Mouse (Mus musculus) cerebellum, adult 2 months (tissue): ENCODE measurements around the gene Acsf2. TPM values are rescaled to one million over a fixed set of nuclear protein-coding genes. Genes with fewer than 3 reads are reported as not detected.

Experiments used
- DNase-seq, 2 experiments: peaks; one replicate each; pipeline ENCODE4 v3.0.0; 2021
- H3K27ac ChIP-seq: fragments of 200-500 bp; 2 replicates; pipeline ENCODE4 v1.5.1; 2012; ENCODE audit warnings: low read length, control low read depth, inconsistent platforms; ENCODE audit not compliant: insufficient read depth
- H3K27me3 ChIP-seq: fragments of 200-500 bp; 2 replicates; pipeline ENCODE4 v1.6.1; 2012; ENCODE audit warnings: inconsistent platforms, mild to moderate bottlenecking, low read length, moderate library complexity; ENCODE audit not compliant: control insufficient read depth, insufficient read depth
- H3K4me1 ChIP-seq: fragments of 200-500 bp; 2 replicates; pipeline ENCODE4 v1.6.1; 2011; ENCODE audit warnings: low read length; ENCODE audit not compliant: control insufficient read depth, insufficient read depth
- H3K4me3 ChIP-seq: fragments of 200-500 bp; replicated peaks from 2 replicates; pipeline ENCODE3; 2011; ENCODE audit warnings: mild to moderate bottlenecking, low read depth, low read length, control low read depth; ENCODE audit not compliant: insufficient read depth
- CTCF ChIP-seq: fragments of 200-500 bp; IDR thresholded peaks from 2 replicates; pipeline ENCODE4 v1.5.1; 2011; ENCODE audit warnings: low read depth, mild to moderate bottlenecking, control low read depth, low read length, moderate library complexity, borderline replicate concordance; ENCODE audit not compliant: insufficient read depth
- POLR2A ChIP-seq: fragments of 200-500 bp; IDR thresholded peaks from 2 replicates; pipeline ENCODE4 v1.6.1; 2011; ENCODE audit warnings: low read length, control low read depth, borderline replicate concordance; ENCODE audit not compliant: insufficient read depth
- WGBS: fragments of 180-500 bp; shearing (Covaris S2); methylation state at CpG from one replicate; pipeline ENCODE4 v1.1.7; 2018; 5-methylcytosine and 5-hydroxymethylcytosine counted together
- polyA plus RNA-seq: library from polyadenylated mRNA; depleted of rRNA; stranded (reverse); fragments of >200 nt; gene quantifications from 2 replicates; pipeline ENCODE4 v1.2.3, GENCODE M21; 2012

The Acsf2 gene
- polyA plus RNA-seq, 1 experiment = 13.1 TPM

GRCm38 (mm10) chr11:94570612-94571011 is 31.1 kb downstream of the Acsf2 start:
- Histone ChIP-seq H3K27me3 (no peaks in the 10 kb centered on the region), H3K27ac (no peak overlapping the region), H3K4me1 (no peaks in the 10 kb centered on the region; the same call in 1 of the 2 replicates), H3K4me3 (no peak overlapping the region)
- DNase-seq = no peak
- WGBS = 42% methylated on average over 9 of the region's 9 CpGs
- no peak for TF ChIP-seq POLR2A
- TF ChIP-seq CTCF = no peak

GRCm38 (mm10) chr11:94567326-94567725 is 34.3 kb downstream of the Acsf2 start:
- Histone ChIP-seq H3K27ac (no peak overlapping the region), H3K4me1 (no peaks in the 10 kb centered on the region; the same call in 1 of the 2 replicates), H3K4me3 (no peak overlapping the region), H3K27me3 (no peaks in the 10 kb centered on the region)
- no peak for TF ChIP-seq POLR2A
- TF ChIP-seq CTCF = no peak
- WGBS = 64% methylated on average over 7 of the region's 7 CpGs
- no peak for DNase-seq

- DNase-seq = no peak
- Histone ChIP-seq H3K4me1 (no peaks in the 10 kb centered on the region; the same call in 1 of the 2 replicates), H3K27me3 (no peaks in the 10 kb centered on the region), H3K4me3 (no peak overlapping the region), H3K27ac (no peak overlapping the region)
- WGBS = 84% methylated on average over 6 of the region's 6 CpGs
- TF ChIP-seq CTCF = no peak
- TF ChIP-seq POLR2A = no peak
These were observed 35.1 kb downstream of the Acsf2 start for GRCm38 (mm10) chr11:94566534-94566933.

GRCm38 (mm10) chr11:94565151-94565479 is 36.6 kb downstream of the Acsf2 start:
- no peak for DNase-seq
- 27% methylated on average over 16 of the region's 16 CpGs for WGBS
- TF ChIP-seq POLR2A (no peak), CTCF (no peak)
- H3K4me3 ChIP-seq = no peak overlapping the region
- no peaks in the 10 kb centered on the region; the same call in 1 of the 2 replicates for H3K4me1 ChIP-seq
- H3K27ac ChIP-seq = no peak overlapping the region
- no peaks in the 10 kb centered on the region for H3K27me3 ChIP-seq

- WGBS = 7% methylated on average over 35 of the region's 35 CpGs
- TF ChIP-seq CTCF = no peak
- TF ChIP-seq POLR2A = no peak
- Histone ChIP-seq H3K4me1 (no peaks in the 10 kb centered on the region; the same call in 1 of the 2 replicates), H3K27me3 (no peaks in the 10 kb centered on the region), H3K4me3 (no peak within 1 kb of the TSS), H3K27ac (no peak within 1 kb of the TSS)
- DNase-seq = no peak
These were observed 37.1 kb downstream of the Acsf2 start, which contains the start of gene Chad for GRCm38 (mm10) chr11:94564437-94565150. Gene Chad, plus strand, starts transcription at chr11:94565047.

GRCm38 (mm10) chr11:94563821-94564220 is 37.9 kb downstream of the Acsf2 start:
- no peak for DNase-seq
- no peak overlapping the region for H3K27ac ChIP-seq
- 47% methylated on average over 5 of the region's 5 CpGs for WGBS
- no peak for TF ChIP-seq CTCF
- no peak for TF ChIP-seq POLR2A
- H3K27me3 ChIP-seq = no peaks in the 10 kb centered on the region
- no peak overlapping the region for H3K4me3 ChIP-seq
- no peaks in the 10 kb centered on the region; the same call in 1 of the 2 replicates for H3K4me1 ChIP-seq

GRCm38 (mm10) chr11:94563383-94563782 is 38.3 kb downstream of the Acsf2 start:
- WGBS = 89% methylated on average over 5 of the region's 5 CpGs
- Histone ChIP-seq H3K27ac (no peak overlapping the region), H3K4me3 (no peak overlapping the region), H3K4me1 (no peaks in the 10 kb centered on the region; the same call in 1 of the 2 replicates), H3K27me3 (no peaks in the 10 kb centered on the region)
- TF ChIP-seq CTCF = no peak
- TF ChIP-seq POLR2A = no peak
- DNase-seq = no peak

GRCm38 (mm10) chr11:94558226-94558625 is 43.4 kb downstream of the Acsf2 start:
- no peak overlapping the region for H3K27ac ChIP-seq
- 74% methylated on average over 3 of the region's 3 CpGs for WGBS
- no peak for DNase-seq
- no peak overlapping the region for H3K4me3 ChIP-seq
- TF ChIP-seq POLR2A = no peak
- no peak for TF ChIP-seq CTCF
- no peaks in the 10 kb centered on the region for H3K27me3 ChIP-seq
- H3K4me1 ChIP-seq = no peaks in the 10 kb centered on the region
